Mouse (Mus musculus): ENCODE results near the gene Hoxa9.

Hoxa9 gene

DNA sequence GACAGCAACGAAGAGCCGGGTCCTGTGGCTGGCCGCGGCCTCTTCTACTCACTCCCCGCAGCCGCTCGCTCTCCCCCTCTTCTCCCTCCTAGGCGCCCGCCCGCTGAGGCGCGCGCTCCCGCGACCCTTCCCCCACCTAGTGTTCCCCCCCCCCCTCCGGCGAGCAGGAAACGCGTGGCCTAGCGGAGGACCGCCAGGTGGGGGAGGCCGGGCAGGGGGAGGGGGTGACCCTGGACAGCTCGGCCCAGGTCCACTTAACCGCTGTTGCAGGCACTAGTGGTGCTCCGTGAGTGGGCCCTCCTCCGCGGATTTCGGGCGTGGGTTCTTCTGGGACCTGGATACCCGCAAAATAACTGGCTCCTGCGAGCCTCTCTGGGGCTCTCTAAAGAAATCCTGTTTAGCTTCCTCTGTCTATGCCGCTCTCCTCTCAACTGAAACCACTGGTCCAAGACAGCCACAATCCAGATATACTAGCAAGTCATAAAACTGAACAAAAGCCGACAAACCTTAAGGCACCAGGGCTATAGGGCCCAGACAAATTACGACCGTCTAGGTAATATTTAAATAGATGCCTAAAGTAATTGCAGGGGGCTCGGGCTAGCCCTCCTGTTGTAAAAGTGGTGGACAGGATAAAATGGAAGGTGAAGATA is at the start of gene Hoxa9:
TSS of gene Hoxa9 (minus strand) at position 574 of the 650 bp plus-strand sequence.
- DNase-seq (ENCODE audit: low read depth, low spot score) = no peak

GRCm38 (mm10) chr6:52276920-52277319 is 46.0 kb upstream of the Hoxa9 start:
- DNase-seq (ENCODE audit: low read depth, low spot score) = no peak

DNA sequence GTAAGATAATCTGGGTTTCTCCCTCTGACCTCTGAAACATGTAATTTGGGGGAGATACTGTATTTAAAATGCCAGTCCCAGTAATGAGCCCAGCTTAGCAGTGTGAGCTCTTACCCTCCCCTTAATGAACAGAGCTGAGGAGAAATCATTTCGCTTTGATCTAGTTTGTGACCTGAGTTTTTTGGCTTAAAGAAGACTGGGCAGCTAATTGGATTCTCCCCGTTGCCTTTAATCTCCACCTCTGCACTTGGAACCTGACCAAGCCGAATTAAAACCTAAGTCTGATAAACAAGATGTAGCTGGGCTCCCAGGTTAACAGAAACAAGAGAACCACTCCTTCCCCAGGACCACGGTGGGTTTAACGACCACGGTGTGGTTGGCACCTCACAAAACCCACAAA is 45.5 kb upstream of the Hoxa9 start:
- no peak for DNase-seq (ENCODE audit: low read depth, low spot score)

GRCm38 (mm10) chr6:52275563-52276280 is 44.8 kb upstream of the Hoxa9 start:
- DNase-seq (ENCODE audit: low read depth, low spot score) = no peak

DNA sequence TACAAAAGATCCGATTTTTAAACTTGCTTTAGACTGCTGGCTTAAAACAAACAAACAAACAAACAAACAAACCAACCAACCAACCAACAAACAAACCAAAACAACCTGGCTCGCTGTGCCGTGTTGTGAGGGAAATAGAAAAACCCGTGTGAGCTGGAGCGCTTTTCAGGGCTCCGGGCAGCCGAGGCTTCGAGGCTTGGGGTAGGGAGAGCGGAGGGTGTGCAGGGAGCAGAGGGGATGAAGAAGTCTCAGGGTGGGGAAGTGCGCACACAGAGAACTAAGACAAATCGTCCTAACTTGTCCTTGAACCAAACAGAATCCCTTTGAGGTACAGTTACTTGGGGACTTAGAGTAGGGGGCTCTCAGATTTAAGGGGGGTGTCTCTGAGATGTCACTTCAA is 43.7 kb upstream of the Hoxa9 start:
- no peak for DNase-seq (ENCODE audit: low read depth, low spot score)

DNA sequence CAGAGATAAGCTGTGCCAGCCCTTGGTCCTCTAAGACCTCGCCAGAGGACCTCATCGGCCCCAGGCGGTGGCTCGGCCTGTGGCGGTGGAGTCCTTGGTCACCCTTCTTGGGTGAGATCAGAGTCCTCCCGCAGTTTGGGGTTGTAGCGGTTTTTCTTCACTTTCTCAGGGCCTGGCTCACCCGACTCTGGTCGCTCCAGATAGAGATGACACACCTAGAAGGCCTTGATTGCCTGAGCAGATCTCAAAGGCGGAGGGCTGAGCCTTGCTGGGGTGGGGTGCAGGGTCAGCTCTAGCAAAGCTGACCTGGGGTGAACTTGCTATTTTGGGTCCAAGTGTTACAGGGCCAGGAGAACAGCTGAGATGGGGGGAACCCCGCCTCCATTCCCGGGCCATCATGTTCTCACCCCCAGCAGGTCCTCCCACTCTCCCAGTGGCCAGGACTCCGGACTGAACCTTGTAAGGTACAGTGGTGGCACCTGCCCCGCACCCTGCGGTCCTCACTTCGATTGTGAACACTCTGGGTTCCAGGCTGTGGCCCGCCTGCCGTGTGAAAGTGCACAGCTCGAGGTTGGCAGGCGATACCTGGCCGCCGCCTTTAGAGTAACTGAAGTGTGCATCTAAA is 42.9 kb upstream of the Hoxa9 start:
- no peak for DNase-seq (ENCODE audit: low read depth, low spot score)

GRCm38 (mm10) chr6:52272766-52273655 is 42.1 kb upstream of the Hoxa9 start:
- no peak for DNase-seq (ENCODE audit: low read depth, low spot score)

DNA sequence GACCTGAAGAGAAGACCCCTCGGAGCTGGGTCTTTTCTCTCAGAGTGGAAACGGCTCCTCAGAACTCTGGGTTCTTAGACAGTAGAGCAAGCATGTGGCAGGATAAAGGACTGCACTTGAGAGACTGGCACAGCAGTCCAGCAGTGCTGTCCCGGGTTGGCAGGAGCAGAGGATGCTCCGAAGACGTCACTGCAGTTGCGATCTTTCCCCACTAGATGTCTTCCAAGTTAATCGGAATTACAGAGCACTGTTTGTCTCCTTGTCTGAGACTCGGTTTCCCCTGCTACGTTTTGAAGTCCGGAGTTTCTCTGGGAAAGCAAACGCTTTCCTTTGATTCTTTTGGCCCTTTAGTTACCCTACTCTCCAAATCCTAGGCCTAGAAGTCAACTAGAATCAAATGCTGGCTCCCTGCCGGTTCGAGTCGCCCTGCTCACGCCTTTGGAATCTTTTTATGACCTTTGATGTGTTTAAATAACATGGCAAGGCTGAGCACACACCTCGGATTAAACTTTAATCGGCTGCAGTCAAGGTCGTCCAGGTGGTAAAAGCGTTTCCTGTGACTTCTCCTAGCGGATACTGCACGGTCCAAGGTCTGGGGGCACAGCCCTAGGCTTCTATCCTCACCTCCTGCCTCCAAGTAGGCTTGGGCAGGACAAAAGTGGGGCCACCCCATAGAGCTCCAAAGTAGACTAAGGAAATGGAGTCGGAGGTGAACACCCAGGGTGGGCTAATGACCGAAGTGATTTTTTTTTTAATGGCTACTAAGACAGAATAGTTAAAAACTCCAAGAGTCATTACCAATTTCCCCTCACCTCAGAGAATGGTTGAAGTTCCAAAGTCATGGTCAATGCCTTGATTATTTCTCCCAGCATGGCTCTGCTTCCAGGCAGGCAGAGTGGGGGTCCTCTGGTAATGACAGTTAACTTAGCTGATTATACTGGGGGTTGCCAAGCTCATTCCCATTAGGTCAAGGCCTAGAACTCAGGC is 39.9 kb upstream of the Hoxa9 start:
- no peak for DNase-seq (ENCODE audit: low read depth, low spot score)

- no peak for DNase-seq (ENCODE audit: low read depth, low spot score)
Observed at GRCm38 (mm10) chr6:52268756-52269155, 37.9 kb upstream of the Hoxa9 start.

DNA sequence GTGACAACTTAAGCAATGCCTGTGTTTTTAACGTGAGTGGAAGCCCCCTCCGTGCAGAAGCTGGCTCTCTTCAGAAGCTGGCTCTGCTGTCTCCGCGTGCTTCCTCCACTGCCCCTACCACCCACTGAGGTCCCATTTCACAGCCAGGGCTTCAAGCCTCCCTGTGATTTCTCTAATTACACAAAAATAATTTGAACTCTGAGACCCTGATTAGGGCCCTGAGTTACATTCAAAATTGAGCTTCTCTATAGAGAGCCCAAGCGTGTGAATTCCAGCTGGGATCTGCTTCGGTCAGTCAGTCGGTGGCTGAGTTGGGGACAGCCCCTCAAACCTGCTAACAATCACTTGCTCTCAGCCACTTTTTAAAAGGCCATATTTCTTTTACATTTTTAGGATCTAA is 37.5 kb upstream of the Hoxa9 start:
- DNase-seq (ENCODE audit: low read depth, low spot score) = no peak

DNA sequence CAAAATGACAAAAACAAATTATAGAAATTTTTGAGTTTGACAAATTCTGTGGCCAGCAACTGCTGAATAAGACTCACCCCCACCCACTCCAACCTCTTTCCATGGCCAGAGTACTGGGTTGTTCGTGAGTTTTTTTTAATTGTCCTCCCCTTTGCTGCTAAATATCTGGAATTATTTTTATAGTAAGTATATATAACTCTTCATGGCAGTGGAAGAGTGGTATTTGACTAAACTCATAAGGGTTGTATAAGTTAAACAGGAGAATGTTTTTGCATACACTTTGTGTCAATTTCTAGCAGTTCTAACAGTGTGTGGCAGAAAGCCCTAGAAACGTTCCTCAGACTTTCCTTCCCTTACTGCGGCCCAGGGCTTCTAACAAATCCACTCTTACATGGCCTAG is 36.8 kb upstream of the Hoxa9 start:
- DNase-seq (ENCODE audit: low read depth, low spot score) = no peak

GRCm38 (mm10) chr6:52267221-52267620 is 36.3 kb upstream of the Hoxa9 start:
- DNase-seq (ENCODE audit: low read depth, low spot score) = no peak

- DNase-seq (ENCODE audit: low read depth, low spot score) = no peak
Observed at GRCm38 (mm10) chr6:52266666-52266985, 35.7 kb upstream of the Hoxa9 start.

GRCm38 (mm10) chr6:52265913-52266665 is 35.2 kb upstream of the Hoxa9 start:
- no peak for DNase-seq (ENCODE audit: low read depth, low spot score)

GRCm38 (mm10) chr6:52265306-52265912 is 34.5 kb upstream of the Hoxa9 start:
- DNase-seq (ENCODE audit: low read depth, low spot score) = no peak

DNA sequence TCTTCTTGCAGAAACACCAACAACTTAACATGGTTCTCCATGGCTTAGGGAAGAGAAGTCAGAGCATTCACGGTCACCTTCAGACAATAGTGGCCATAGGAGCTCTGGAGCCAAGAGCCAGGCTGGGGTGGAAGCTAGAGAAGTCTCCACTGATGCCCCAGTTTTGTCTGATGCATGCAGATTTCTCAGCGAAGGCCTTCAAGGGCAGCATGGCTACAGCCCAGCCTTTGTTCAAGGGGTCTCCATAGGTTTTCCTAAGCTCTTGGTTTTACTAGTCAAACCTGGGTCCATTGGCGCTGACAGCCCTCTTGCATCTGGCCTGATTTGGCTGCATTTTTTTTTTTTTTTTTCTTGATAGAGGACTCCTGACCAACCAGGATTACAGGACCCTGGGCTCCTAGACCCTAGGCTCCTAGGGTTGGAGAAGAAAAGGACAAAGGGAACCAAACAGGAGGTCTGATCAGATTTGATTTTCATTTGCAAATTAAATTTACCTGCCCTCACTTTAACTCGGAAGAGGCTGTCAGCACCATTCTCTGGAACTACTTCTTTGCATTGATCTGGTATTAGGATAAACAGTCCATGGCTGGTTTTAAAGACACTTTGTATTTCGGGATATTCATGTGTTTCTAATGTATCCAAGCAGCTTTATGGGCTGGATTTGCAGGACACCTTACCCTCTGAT is 33.4 kb upstream of the Hoxa9 start:
- no peak for DNase-seq (ENCODE audit: low read depth, low spot score)

DNA sequence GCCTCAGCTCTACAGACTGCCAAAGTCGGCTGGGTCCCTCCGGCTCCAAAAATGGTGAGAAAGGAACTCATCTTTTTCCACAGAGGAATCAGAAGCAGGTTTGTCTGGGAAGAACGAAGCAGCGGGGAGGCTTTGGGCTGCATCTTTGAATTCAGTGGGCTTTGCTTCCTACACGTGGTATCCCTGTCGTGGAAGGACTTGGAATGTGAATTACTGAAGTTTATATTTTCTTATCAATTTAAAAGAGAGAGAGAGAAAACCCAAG is 32.4 kb upstream of the Hoxa9 start:
- DNase-seq (ENCODE audit: low read depth, low spot score) = no peak

DNA sequence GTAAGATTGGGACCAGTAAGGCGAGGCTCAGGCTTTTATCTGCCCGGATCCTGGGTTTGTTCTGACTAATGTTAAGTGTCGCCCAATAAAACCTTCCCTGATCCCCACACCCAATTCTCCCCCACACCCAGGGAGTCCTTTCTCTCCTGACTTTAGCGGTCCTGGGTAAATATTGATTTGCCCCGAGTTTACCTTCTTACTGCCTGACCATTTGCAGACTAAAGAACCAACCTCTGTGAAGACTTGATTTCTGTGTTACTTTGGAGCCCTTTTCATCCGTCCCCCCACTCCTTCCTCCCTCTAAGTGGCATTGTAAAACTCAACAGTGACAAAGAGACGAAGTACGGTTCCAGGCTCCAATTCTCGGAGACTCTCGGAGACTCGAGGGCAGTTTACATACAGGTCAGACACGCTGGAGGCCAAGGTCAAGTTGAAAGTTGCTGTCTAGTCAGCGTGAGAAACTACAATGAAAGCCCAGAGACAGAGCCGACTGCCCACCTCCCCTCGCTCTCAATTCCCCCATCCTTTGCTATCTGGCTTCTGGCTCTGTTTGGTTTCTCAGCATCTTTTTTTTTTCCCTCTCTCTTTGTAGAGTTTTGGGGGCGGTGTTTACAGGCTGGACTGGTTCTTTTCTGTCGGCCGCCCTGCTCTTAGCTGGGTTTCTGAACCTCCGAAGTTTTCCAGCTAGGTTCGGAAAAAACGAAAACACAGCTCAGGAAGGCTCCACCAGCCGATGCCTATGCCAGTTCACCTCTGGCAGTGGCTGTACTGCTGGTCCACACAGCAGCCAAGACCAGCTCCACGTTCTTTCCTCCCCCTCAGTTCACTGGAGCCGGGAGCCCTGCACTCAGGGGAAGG is 31.8 kb upstream of the Hoxa9 start:
- DNase-seq (ENCODE audit: low read depth, low spot score) = no peak
